Mouse (Mus musculus): Measurements from ENCODE around the gene Shroom3.

DNA sequence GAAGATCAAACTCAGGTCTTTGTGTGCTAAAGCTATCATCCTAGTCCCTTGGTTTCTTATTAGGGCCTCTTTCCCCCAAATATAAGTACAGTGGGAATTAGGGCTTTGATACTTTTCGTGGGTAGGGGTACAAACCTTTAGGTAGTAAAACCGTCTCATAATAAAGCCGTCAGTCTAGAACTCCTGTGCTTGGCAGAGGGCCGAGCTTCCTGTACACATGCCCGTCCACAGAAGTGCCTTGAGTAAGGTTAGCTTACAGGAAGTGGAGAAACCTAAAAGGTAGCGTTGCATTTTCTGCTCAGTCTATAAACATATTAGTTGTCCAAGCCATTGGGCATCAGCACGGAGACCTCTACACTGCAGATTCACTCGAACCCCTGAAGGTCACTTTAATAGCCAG is 183.3 kb downstream of the Shroom3 start:
- TF ChIP-seq UBTF (IDR thresholded peaks at IDR 0.05; ENCODE audit: borderline replicate concordance, insufficient read depth, low read depth, low read length) (no peak), MAFK (IDR thresholded peaks at IDR 0.05; ENCODE audit: borderline replicate concordance, low read depth, low read length) (no peak), CTCF (IDR thresholded peaks at IDR 0.05 in 2 of 3, conservative IDR thresholded peaks at IDR 0.05 in 1 of 3; ENCODE audit: control insufficient read depth in 1 of 3, insufficient read depth in 1 of 3, low read depth in 2 of 3, low read length in 3 of 3, poor library complexity in 1 of 3, severe bottlenecking in 1 of 3) (no peak), E2F4 (IDR thresholded peaks at IDR 0.05; ENCODE audit: borderline replicate concordance, low read depth, low read length) (no peak), SIN3A (IDR thresholded peaks at IDR 0.05; ENCODE audit: low read length) (no peak), POLR2A (IDR thresholded peaks at IDR 0.05; ENCODE audit: control insufficient read depth in 1 of 2, insufficient read depth in 1 of 2, low read depth in 1 of 2, low read length in 2 of 2, poor library complexity in 1 of 2) (no peak), EP300 (IDR thresholded peaks at IDR 0.05; ENCODE audit: low read depth in 1 of 2, low read length in 2 of 2) (no peak), GATA1 (IDR thresholded peaks at IDR 0.05; ENCODE audit: low read depth, low read length) (no peak), RAD21 (IDR thresholded peaks at IDR 0.05; ENCODE audit: low read depth, low read length) (no peak)
